Mouse (Mus musculus) kidney, adult 2 months (tissue): ENCODE measurements around the gene Esr1.

Experiments used
- CTCF ChIP-seq: fragments of 200-500 bp; conservative IDR thresholded peaks from 2 replicates; pipeline ENCODE4 v1.5.1; 2011; ENCODE audit warnings: low read depth, mild to moderate bottlenecking, control low read depth, low read length, moderate library complexity, mixed read lengths; ENCODE audit not compliant: insufficient read depth, insufficient read length
- POLR2A ChIP-seq: fragments of 200-500 bp; IDR thresholded peaks from one replicate; pipeline ENCODE4 v1.6.1; 2011; ENCODE audit warnings: low read depth, low read length, control low read depth

DNA sequence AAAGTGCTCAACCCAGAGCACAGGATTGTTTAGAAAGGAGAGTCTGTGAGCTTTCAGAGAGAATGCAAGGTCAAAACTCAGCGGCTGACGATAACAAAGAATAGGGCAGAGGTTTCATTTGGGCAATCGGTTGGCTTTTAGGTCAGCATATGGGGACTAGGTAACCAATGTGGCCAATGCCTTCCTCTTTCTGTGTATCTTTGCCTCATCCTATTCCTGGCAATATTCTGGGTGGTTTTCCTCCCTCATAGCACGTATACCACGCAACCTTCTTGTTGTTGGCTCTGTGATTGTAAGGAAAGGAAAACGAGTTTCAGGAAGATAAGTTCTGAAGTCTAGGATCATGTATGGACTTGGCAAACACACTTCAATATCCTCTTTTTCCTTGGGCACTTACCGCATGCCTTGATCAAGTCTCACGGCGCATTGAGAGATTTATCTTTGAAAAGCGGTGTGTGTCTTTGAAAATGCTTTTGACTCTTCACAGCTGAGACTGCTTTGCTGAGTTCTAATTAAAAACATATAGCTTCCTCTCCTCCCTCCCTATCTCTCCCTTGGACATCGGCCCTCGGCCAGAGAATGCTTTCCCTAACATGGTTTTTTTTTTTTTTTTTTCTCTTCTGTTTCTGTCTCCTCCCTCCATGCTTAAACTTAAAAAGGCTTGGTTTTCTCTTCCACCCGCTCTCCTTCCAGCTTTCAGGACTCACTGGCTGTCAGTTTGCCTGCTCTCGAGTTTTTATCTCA is 22.1 kb downstream of the Esr1 start:
- TF ChIP-seq CTCF, result no peak
- no peak for TF ChIP-seq POLR2A
